Mouse (Mus musculus): Measurements from ENCODE around the gene Vrk2. TPM values are rescaled to one million over a fixed set of nuclear protein-coding genes. Genes with fewer than 3 reads are reported as not detected.

The Vrk2 gene
- polyA plus RNA-seq, 1 experiment from 2014 or later, result 8.0 TPM

DNA sequence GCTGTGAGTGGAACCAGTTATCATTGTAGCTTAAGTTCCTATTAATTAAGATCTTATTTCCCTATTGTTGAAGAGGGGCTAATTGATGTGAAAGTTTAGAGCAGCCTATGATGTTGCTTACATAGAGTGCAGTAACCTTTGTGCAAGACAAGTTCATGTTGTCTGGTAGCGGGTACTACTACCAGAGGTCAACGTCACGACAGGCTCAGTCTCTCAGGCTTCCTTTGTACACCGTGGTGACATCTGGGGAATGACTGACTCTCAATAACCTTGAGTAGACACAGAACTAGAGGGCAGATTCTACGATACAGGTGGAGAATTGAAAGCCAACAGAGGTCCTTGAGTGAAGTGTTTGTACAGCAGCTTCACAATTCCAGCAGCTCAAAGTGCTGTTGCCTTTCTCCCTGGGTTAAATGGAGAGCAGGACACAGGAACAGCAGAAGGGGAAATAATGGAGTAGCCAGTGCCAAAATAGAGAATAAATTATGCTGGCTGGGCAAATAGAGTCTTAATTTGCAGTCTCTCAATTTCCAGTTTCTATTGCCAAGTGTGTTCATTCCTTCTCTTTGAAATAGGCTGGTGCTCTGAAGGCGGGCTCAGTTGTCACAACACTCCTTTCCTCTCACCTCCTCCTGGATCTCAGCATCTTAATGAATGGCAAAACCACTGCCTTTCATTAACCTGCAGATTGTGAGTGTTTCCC is 116.6 kb downstream of the Vrk2 start:
- Histone ChIP-seq H3K27ac (ENCODE audit: low read length) (no peak overlapping the region), H3K4me2 (replicated peaks; ENCODE audit: low read depth, low read length) (no peak overlapping the region), H3K4me1 (ENCODE audit: insufficient read depth, low read depth, low read length) (no peaks in the 10 kb centered on the region), H3K27me3 (replicated peaks; ENCODE audit: insufficient read depth, low read length) (no peaks in the 10 kb centered on the region), H3K4me3 (ENCODE audit: low read depth, low read length) (no peak overlapping the region), H3K36me3 (ENCODE audit: insufficient read depth, low read length) (no peaks in the 10 kb centered on the region; the same call in 1 of the 2 replicates), H3K9ac (replicated peaks; ENCODE audit: low read depth) (no peak overlapping the region), H3K9me3 (ENCODE audit: low read length) (no peaks in the 10 kb centered on the region)
- DNase-seq (ENCODE audit: low spot score) (peak; percentile 48), ATAC-seq (no peak)
- 56% methylated on average over 6 of the region's 6 CpGs for WGBS
- TF ChIP-seq EP300 (IDR thresholded peaks at IDR 0.05) (no peak), CTCF (IDR thresholded peaks at IDR 0.05) (no peak)

DNA sequence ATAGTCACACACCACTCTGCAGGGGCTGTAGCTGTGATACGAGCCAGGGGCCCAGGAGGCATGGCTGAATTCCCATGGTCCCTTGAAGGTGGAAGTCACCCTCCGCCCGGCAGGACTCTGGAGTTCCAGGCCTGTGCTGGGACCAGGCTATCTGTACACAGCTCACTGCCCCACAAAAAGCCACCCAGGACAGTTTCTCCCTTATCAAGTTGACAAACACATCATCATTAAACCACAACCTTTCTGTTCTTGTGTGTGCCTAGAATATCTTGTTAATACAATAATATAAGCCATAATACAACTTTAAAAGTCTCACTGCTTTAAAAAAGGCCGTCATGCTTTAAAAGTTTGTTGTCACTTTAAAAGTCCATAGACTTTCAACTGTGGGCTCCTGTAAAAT is 139.7 kb downstream of the Vrk2 start:
- no peaks in the 10 kb centered on the region for H3K36me3 ChIP-seq (ENCODE audit: insufficient read depth, low read length)
- DNase-seq (ENCODE audit: low spot score), result no peak
- TF ChIP-seq EP300 (IDR thresholded peaks at IDR 0.05) (no peak), CTCF (IDR thresholded peaks at IDR 0.05) (no peak)
- 89% methylated on average over 4 of the region's 4 CpGs for WGBS
- H3K27ac ChIP-seq (ENCODE audit: low read length), result no peak overlapping the region
- no peak overlapping the region for H3K4me2 ChIP-seq (replicated peaks; ENCODE audit: low read depth, low read length)
- no peak overlapping the region for H3K4me3 ChIP-seq (ENCODE audit: low read depth, low read length)
- H3K9me3 ChIP-seq (ENCODE audit: low read length), result no peaks in the 10 kb centered on the region
- no peaks in the 10 kb centered on the region for H3K4me1 ChIP-seq (ENCODE audit: insufficient read depth, low read depth, low read length)
- no peak for ATAC-seq
- H3K9ac ChIP-seq (replicated peaks; ENCODE audit: low read depth), result no peak overlapping the region
- H3K27me3 ChIP-seq (replicated peaks; ENCODE audit: insufficient read depth, low read length), result no peaks in the 10 kb centered on the region

DNA sequence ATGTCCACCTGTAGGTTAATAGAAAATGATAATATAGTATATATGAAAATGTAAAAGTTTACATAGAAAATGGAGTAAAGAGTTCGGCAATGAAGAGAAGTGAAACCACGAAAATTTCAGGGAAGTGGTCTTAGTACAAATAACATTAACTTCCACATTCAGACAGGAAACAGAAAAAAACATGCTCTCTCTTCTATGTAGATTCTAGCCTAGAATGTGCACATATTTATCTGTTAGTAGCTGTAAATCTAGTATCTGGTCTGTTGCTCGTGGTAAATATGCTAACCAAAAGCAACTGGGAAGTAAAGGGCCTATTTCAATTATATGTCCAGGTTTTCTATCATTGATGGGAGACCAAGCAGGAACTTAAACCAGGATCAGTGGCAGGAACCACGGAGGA is 141.1 kb downstream of the Vrk2 start:
- DNase-seq (ENCODE audit: low spot score) (no peak), ATAC-seq (no peak)
- Histone ChIP-seq H3K4me2 (replicated peaks; ENCODE audit: low read depth, low read length) (no peak overlapping the region), H3K27ac (ENCODE audit: low read length) (no peak overlapping the region), H3K27me3 (replicated peaks; ENCODE audit: insufficient read depth, low read length) (no peaks in the 10 kb centered on the region), H3K9me3 (ENCODE audit: low read length) (no peaks in the 10 kb centered on the region), H3K4me1 (ENCODE audit: insufficient read depth, low read depth, low read length) (no peaks in the 10 kb centered on the region), H3K9ac (replicated peaks; ENCODE audit: low read depth) (no peak overlapping the region), H3K4me3 (ENCODE audit: low read depth, low read length) (no peak overlapping the region), H3K36me3 (ENCODE audit: insufficient read depth, low read length) (no peaks in the 10 kb centered on the region)
- 84% methylated on average over 4 of the region's 4 CpGs for WGBS
- TF ChIP-seq CTCF (IDR thresholded peaks at IDR 0.05) (no peak), EP300 (IDR thresholded peaks at IDR 0.05) (no peak)

DNA sequence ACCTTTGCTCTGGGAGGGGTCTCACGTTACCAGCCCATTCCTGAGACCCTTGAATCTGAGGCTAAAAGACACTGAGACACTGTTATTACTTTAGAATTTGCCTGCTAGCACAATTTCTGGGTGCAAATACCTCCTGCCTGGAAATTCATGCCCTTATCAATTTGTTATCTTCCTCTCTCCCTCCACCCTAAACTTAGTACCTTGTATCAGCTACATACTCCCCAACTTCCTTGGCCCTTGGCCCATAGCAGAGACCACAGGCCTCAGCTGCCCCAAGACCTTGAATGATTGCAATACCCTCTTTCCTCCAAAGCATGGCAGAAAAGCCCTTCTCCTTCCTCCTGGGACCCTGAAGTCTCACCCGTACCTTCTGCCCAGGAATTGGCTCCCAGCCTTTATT is 142.6 kb downstream of the Vrk2 start:
- Histone ChIP-seq H3K9me3 (ENCODE audit: low read length) (no peaks in the 10 kb centered on the region), H3K9ac (replicated peaks; ENCODE audit: low read depth) (no peak overlapping the region), H3K36me3 (ENCODE audit: insufficient read depth, low read length) (no peaks in the 10 kb centered on the region), H3K4me3 (ENCODE audit: low read depth, low read length) (no peak overlapping the region), H3K4me2 (replicated peaks; ENCODE audit: low read depth, low read length) (no peak overlapping the region), H3K4me1 (ENCODE audit: insufficient read depth, low read depth, low read length) (no peaks in the 10 kb centered on the region), H3K27me3 (replicated peaks; ENCODE audit: insufficient read depth, low read length) (no peaks in the 10 kb centered on the region), H3K27ac (ENCODE audit: low read length) (no peak overlapping the region)
- ATAC-seq, result no peak
- TF ChIP-seq CTCF (IDR thresholded peaks at IDR 0.05) (no peak), EP300 (IDR thresholded peaks at IDR 0.05) (no peak)
- 89% methylated on average over 2 of the region's 2 CpGs for WGBS
- no peak for DNase-seq (ENCODE audit: low spot score)

DNA sequence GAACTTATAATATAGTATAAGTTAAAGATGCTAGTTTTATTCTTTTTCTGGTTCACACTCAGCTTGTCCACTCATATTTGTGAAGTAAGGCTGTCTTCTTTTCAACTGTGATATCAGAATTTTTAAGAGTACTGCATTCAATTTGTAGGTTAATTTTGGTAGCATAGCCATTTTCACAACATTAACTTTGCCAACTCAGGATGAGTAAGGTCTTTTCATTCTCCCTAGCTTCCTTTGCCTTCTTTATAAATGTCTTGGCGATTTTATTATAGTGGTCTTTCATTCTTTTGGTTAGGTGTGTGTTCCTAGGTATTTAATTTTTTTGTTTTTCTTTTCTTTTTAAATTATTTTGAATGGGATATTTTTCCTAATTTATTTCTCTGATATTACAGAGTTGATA is 143.2 kb downstream of the Vrk2 start:
- H3K27ac ChIP-seq (ENCODE audit: low read length), result no peak overlapping the region
- H3K9me3 ChIP-seq (ENCODE audit: low read length), result no peaks in the 10 kb centered on the region
- no peak overlapping the region for H3K4me2 ChIP-seq (replicated peaks; ENCODE audit: low read depth, low read length)
- no peaks in the 10 kb centered on the region for H3K4me1 ChIP-seq (ENCODE audit: insufficient read depth, low read depth, low read length)
- ATAC-seq (no peak), DNase-seq (ENCODE audit: low spot score) (no peak)
- no peak overlapping the region for H3K4me3 ChIP-seq (ENCODE audit: low read depth, low read length)
- TF ChIP-seq EP300 (IDR thresholded peaks at IDR 0.05) (no peak), CTCF (IDR thresholded peaks at IDR 0.05) (no peak)
- no peaks in the 10 kb centered on the region for H3K27me3 ChIP-seq (replicated peaks; ENCODE audit: insufficient read depth, low read length)
- WGBS, result 95% methylated on average over 1 of the region's 1 CpGs
- H3K36me3 ChIP-seq (ENCODE audit: insufficient read depth, low read length), result no peaks in the 10 kb centered on the region
- no peak overlapping the region for H3K9ac ChIP-seq (replicated peaks; ENCODE audit: low read depth)

DNA sequence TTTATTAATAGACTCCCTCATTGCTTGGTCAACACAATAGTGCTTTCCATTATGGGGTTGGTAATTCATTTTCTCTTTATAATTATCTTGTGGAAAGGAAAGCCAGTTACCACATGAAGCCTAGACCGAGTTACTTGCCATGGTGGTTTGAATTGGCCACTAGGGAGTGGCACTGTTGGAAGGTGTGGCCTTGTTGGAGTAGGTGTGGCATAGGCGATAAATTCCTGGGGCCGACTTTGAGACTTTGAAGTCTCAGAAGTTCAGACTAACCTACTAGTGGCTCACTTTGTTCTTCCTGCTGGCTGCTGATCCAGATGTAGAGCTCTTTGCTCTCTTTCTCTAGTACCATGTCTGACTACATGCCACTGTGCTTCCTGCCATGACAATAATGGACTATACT is 144.0 kb downstream of the Vrk2 start:
- TF ChIP-seq EP300 (IDR thresholded peaks at IDR 0.05) (no peak), CTCF (IDR thresholded peaks at IDR 0.05) (no peak)
- Histone ChIP-seq H3K4me2 (replicated peaks; ENCODE audit: low read depth, low read length) (no peak overlapping the region), H3K9ac (replicated peaks; ENCODE audit: low read depth) (no peak overlapping the region), H3K9me3 (ENCODE audit: low read length) (no peaks in the 10 kb centered on the region), H3K27me3 (replicated peaks; ENCODE audit: insufficient read depth, low read length) (no peaks in the 10 kb centered on the region), H3K27ac (ENCODE audit: low read length) (no peak overlapping the region), H3K4me1 (ENCODE audit: insufficient read depth, low read depth, low read length) (no peaks in the 10 kb centered on the region), H3K4me3 (ENCODE audit: low read depth, low read length) (no peak overlapping the region), H3K36me3 (ENCODE audit: insufficient read depth, low read length) (no peaks in the 10 kb centered on the region)
- DNase-seq (ENCODE audit: low spot score), result no peak
- 80% methylated on average over 3 of the region's 3 CpGs for WGBS
- ATAC-seq, result no peak

DNA sequence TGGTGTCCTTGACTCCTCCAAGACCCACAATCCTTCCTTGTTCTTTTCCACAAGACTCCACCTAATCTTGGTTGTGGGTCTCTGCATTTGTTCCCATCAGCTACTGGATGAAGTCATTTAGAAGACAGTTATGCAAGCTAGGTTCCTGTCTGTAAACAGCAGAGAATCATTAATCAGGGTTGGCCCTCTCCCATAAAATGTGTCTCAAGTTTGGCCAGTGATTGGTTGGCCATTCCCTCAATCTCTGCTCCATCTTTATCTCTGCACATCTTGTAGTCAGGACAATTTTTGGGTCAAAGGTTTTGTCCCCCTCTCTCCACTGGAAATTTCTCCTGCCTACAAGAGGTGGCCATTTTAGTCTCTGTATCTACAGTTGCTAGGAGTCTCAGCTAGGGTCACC is 149.4 kb downstream of the Vrk2 start:
- DNase-seq (ENCODE audit: low spot score), result no peak
- Histone ChIP-seq H3K9ac (replicated peaks; ENCODE audit: low read depth) (no peak overlapping the region), H3K27ac (ENCODE audit: low read length) (no peak overlapping the region), H3K36me3 (ENCODE audit: insufficient read depth, low read length) (no peaks in the 10 kb centered on the region), H3K4me1 (ENCODE audit: insufficient read depth, low read depth, low read length) (no peaks in the 10 kb centered on the region), H3K27me3 (replicated peaks; ENCODE audit: insufficient read depth, low read length) (no peaks in the 10 kb centered on the region), H3K4me3 (ENCODE audit: low read depth, low read length) (no peak overlapping the region), H3K4me2 (replicated peaks; ENCODE audit: low read depth, low read length) (no peak overlapping the region), H3K9me3 (ENCODE audit: low read length) (no peaks in the 10 kb centered on the region)
- ATAC-seq, result no peak
- TF ChIP-seq EP300 (IDR thresholded peaks at IDR 0.05) (no peak), CTCF (IDR thresholded peaks at IDR 0.05) (no peak)

All from lung, postnatal 0 days (tissue).